Mouse (Mus musculus): ENCODE results near the gene Ezh1.

DNA sequence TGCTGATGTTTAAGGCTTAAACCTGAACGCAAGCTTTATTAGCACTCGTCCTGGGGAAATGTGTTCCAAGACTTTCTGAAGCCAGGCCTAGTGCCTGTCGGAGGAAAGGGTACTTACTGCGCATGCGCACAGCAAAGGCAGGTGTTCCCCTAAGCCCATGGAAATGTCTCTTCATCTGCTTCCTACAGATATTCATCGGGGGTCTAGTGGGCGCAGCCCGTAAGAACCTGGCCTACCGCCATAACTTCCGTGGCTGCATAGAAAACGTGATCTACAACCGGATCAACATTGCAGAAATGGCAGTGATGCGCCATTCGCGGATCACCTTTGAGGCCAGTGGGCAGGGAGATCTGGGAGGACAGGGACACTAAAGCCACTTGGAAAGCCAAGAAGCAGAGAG lies 47.0 kb downstream of the Ezh1 start:
- no peak for TF ChIP-seq CTCF (conservative IDR thresholded peaks at IDR 0.05; ENCODE audit: low read length)
- TF ChIP-seq NANOG (IDR thresholded peaks at IDR 0.05; ENCODE audit: borderline replicate concordance, low read length) = no peak
- no peak for TF ChIP-seq POU5F1 (IDR thresholded peaks at IDR 0.05; ENCODE audit: borderline replicate concordance, low read length)
